Mouse (Mus musculus): ENCODE results near the gene Sh2d4b.

- TF ChIP-seq CTCF (IDR thresholded peaks at IDR 0.05; ENCODE audit: control insufficient read depth, insufficient read depth, insufficient read length): no peak
- no peak for TF ChIP-seq USF1 (IDR thresholded peaks at IDR 0.05; ENCODE audit: low read depth)
- TF ChIP-seq MAX (IDR thresholded peaks at IDR 0.05): no peak
- no peak for TF ChIP-seq MYOG (IDR thresholded peaks at IDR 0.05; ENCODE audit: control insufficient read depth, extremely low read depth, insufficient read length)
- no peak for TF ChIP-seq CEBPB (IDR thresholded peaks at IDR 0.05; ENCODE audit: low read depth)
- TF ChIP-seq MYOD1 (IDR thresholded peaks at IDR 0.05; ENCODE audit: control insufficient read depth, insufficient read length, low read depth): no peak
- TF ChIP-seq FOSL1 (IDR thresholded peaks at IDR 0.05; ENCODE audit: insufficient read depth, low read length, poor library complexity, severe bottlenecking): no peak
These were observed 44.0 kb upstream of the Sh2d4b start for GRCm38 (mm10) chr14:40937052-40937451.

Measured in C2C12 (cell line).